Mouse (Mus musculus): Measurements from ENCODE around the gene Tsfm. TPM values are rescaled to one million over a fixed set of nuclear protein-coding genes. Genes with fewer than 3 reads are reported as not detected.

Tsfm gene
- total RNA-seq, 2 experiments from 2014 or later, result 25.8 to 28.0 TPM

Small RNA genes lying within 50 kb of the gene (microRNA-seq; reads per million reads assigned to microRNA genes)
- gene Mir26a-2, result 20.0 to 94.8 reads per million in 2 experiments
- 0 to 0.30 reads per million in 2 experiments for gene Mir546

Other genes with a start within 250 kb of the Tsfm start
- 1 to 10 TPM; 9.2 to 9.5 TPM for gene Atp23, start 129.5 kb downstream of the Tsfm start, total RNA-seq (2021)
- gene Ctdsp2, start 52.1 kb downstream of the Tsfm start, total RNA-seq (2021), result 100 to 1,000 TPM; 103 to 114 TPM
- under 1 TPM; 0.35 to 0.40 TPM for gene Avil, start 30.1 kb downstream of the Tsfm start, total RNA-seq (2021)
- gene Mettl1, start 10.6 kb upstream of the Tsfm start, total RNA-seq (2021), result 10 to 100 TPM; 12.0 to 12.6 TPM
- gene Eef1akmt3, start 10.7 kb upstream of the Tsfm start, total RNA-seq (2021), result under 1 TPM; 0.27 to 0.30 TPM
- 1 to 10 TPM; 1.6 to 1.7 TPM for gene Cyp27b1, start 17.4 kb upstream of the Tsfm start, total RNA-seq (2021)
- 10 to 100 TPM; 21.3 to 21.6 TPM for gene March9, start 29.3 kb upstream of the Tsfm start, total RNA-seq (2021)
- gene Cdk4, start 32.7 kb upstream of the Tsfm start, total RNA-seq (2021), result 10 to 100 TPM; 93.5 to 97.5 TPM
- gene Tspan31, start 39.4 kb upstream of the Tsfm start, total RNA-seq (2021), result 10 to 100 TPM; 57.4 to 61.5 TPM
- gene Agap2, start 44.4 kb upstream of the Tsfm start, total RNA-seq (2021), result 100 to 1,000 TPM; 778 to 800 TPM
- 10 to 100 TPM; 97.5 to 99.3 TPM for gene Os9, start 90.3 kb upstream of the Tsfm start, total RNA-seq (2021)
- gene B4galnt1, start 134.4 kb upstream of the Tsfm start, total RNA-seq (2021), result 100 to 1,000 TPM; 115 to 123 TPM
- gene Slc26a10, start 149.8 kb upstream of the Tsfm start, total RNA-seq (2021), result 10 to 100 TPM; 15.6 to 27.2 TPM
- 100 to 1,000 TPM; 359 to 363 TPM for gene Arhgef25, start 159.2 kb upstream of the Tsfm start, total RNA-seq (2021)
- gene Dtx3, start 164.9 kb upstream of the Tsfm start, total RNA-seq (2021), result 100 to 1,000 TPM; 238 TPM
- 10 to 100 TPM; 91.1 to 95.7 TPM for gene Pip4k2c, start 180.7 kb upstream of the Tsfm start, total RNA-seq (2021)
- gene Kif5a, start 232.5 kb upstream of the Tsfm start, total RNA-seq (2021), result 100 to 1,000 TPM; 715 to 742 TPM
- 100 to 1,000 TPM; 254 to 258 TPM for gene Dctn2, start 235.5 kb upstream of the Tsfm start, total RNA-seq (2021)